In genomic region chr4:32251005-32251365, GRCm38 (mm10) we compare ENCODE assay signal across 8 mouse cellular contexts. TPM values are rescaled to one million over a fixed set of nuclear protein-coding genes. Genes with fewer than 3 reads are reported as not detected.
A peak's percentile ranks its signal among the peaks of the same experiment; 100 is the strongest.
DNase-seq lines count a peak whose midpoint lies in the region; ATAC-seq and TF ChIP-seq lines count a peak whose summit lies in the region.

No protein-coding gene starts in this region.

- H3K4me3 ChIP-seq in forebrain, postnatal 0 days (ENCODE audit: low read depth, low read length), result peak overlapping the region; percentile 7; the same call in 1 of the 2 replicates
- H3K4me3 ChIP-seq in hindbrain, embryonic 16.5 days (ENCODE audit: low read length), result no peak overlapping the region; the same call in 1 of the 2 replicates
- H3K4me3 ChIP-seq in liver, embryonic 14.5 days (ENCODE audit: insufficient read depth in 1 of 2, low read depth in 2 of 2, low read length in 2 of 2), result peak overlapping the region; percentile 46 to 51; a peak in 3 of 4 replicates
- H3K4me3 ChIP-seq in myocyte, result peak overlapping the region; percentile 34

- WGBS in forebrain, postnatal 0 days, result 5% methylated on average over 8 of the region's 8 CpGs
- WGBS in hindbrain, embryonic 16.5 days, result 3% methylated on average over 8 of the region's 8 CpGs
- 3% methylated on average over 8 of the region's 8 CpGs for WGBS in liver, embryonic 14.5 days (ENCODE audit: insufficient replicate concordance)

- no peak for TF ChIP-seq POLR2A in brain, embryonic 14.5 days (IDR thresholded peaks at IDR 0.05; ENCODE audit: borderline replicate concordance, extremely low read depth, insufficient read depth, insufficient read length, poor library complexity, severe bottlenecking)
- peak; percentile 41 for TF ChIP-seq POLR2A in myocyte (IDR thresholded peaks at IDR 0.05; ENCODE audit: insufficient read length, low read depth)

- peaks cover 36% of the 10 kb centered on the region for H3K4me1 ChIP-seq in forebrain, postnatal 0 days (ENCODE audit: insufficient read depth)
- H3K4me1 ChIP-seq in hindbrain, embryonic 16.5 days (ENCODE audit: control insufficient read depth, insufficient read depth, low read depth, low read length), result peaks cover 34% of the 10 kb centered on the region
- peaks cover 2 to 34% of the 10 kb centered on the region in 2 experiments; a peak in 3 of 4 replicates for H3K4me1 ChIP-seq in liver, embryonic 14.5 days (replicated peaks; ENCODE audit: control insufficient read depth in 2 of 2, insufficient read depth in 2 of 2, low read length in 1 of 2)

- peak; percentile 22 for DNase-seq in spleen, adult 12 weeks (ENCODE audit: low spot score)
- DNase-seq in spleen, postnatal 10 days (ENCODE audit: low spot score in 2 of 2), result no peak
- DNase-seq in brain, embryonic 14.5 days (ENCODE audit: low read depth), result peak; percentile 74
- DNase-seq in forebrain, postnatal 0 days, result peak; percentile 44
- DNase-seq in liver, embryonic 14.5 days (ENCODE audit: low read depth in 3 of 3, low spot score in 3 of 3), result no peak

- H3K79me2 ChIP-seq in myocyte (ENCODE audit: control insufficient read depth, insufficient read depth), result no peaks in the 10 kb centered on the region

- peak; percentile 64 for ATAC-seq in forebrain, postnatal 0 days
- peak; percentile 67 for ATAC-seq in hindbrain, embryonic 16.5 days
- peak; percentile 29; the same call in 1 of the 2 replicates for ATAC-seq in liver, embryonic 14.5 days (ENCODE audit: insufficient read depth)
- no peak for ATAC-seq in inflammation-experienced regulatory T-cells, adult 6 months

- peak overlapping the region; percentile 39 for H3K4me2 ChIP-seq in forebrain, postnatal 0 days (ENCODE audit: low read depth)
- H3K4me2 ChIP-seq in hindbrain, embryonic 16.5 days (ENCODE audit: low read length), result peak overlapping the region; percentile 53
- H3K4me2 ChIP-seq in liver, embryonic 14.5 days (ENCODE audit: low read depth), result peak overlapping the region; percentile 73
- H3K4me2 ChIP-seq in myocyte (ENCODE audit: low read depth), result peak overlapping the region; percentile 99

- H3K36me3 ChIP-seq in forebrain, postnatal 0 days (ENCODE audit: insufficient read depth), result no peaks in the 10 kb centered on the region
- H3K36me3 ChIP-seq in hindbrain, embryonic 16.5 days (ENCODE audit: control insufficient read depth, insufficient read depth, low read length), result no peaks in the 10 kb centered on the region
- no peaks in the 10 kb centered on the region for H3K36me3 ChIP-seq in liver, embryonic 14.5 days (replicated peaks; ENCODE audit: control insufficient read depth, insufficient read depth, low read depth)
- H3K36me3 ChIP-seq in myocyte (ENCODE audit: control insufficient read depth, insufficient read depth), result no peaks in the 10 kb centered on the region

- no peak for TF ChIP-seq CTCF in brain, embryonic 14.5 days (IDR thresholded peaks at IDR 0.05; ENCODE audit: borderline replicate concordance, extremely low read depth, insufficient read depth, insufficient read length)
- TF ChIP-seq CTCF in forebrain, postnatal 0 days (IDR thresholded peaks at IDR 0.05; ENCODE audit: low read depth), result no peak
- TF ChIP-seq CTCF in liver, embryonic 14.5 days (IDR thresholded peaks at IDR 0.05; ENCODE audit: low read depth), result no peak

- H3K27ac ChIP-seq in forebrain, postnatal 0 days (ENCODE audit: low read depth, low read length), result peak overlapping the region; percentile 68
- H3K27ac ChIP-seq in hindbrain, embryonic 16.5 days (ENCODE audit: low read depth, low read length), result peak overlapping the region; percentile 75
- H3K27ac ChIP-seq in liver, embryonic 14.5 days, result no peak overlapping the region

- H3ac ChIP-seq in myocyte (ENCODE audit: control insufficient read depth, insufficient read length), result no peak overlapping the region

- peak overlapping the region; percentile 40; the same call in 1 of the 2 replicates for H3K9ac ChIP-seq in forebrain, postnatal 0 days
- peak overlapping the region; percentile 44 for H3K9ac ChIP-seq in hindbrain, embryonic 16.5 days (ENCODE audit: low read depth, low read length)
- peak overlapping the region; percentile 49; the same call in 1 of the 2 replicates for H3K9ac ChIP-seq in liver, embryonic 14.5 days (replicated peaks)

- no peaks in the 10 kb centered on the region for H3K9me3 ChIP-seq in forebrain, postnatal 0 days (ENCODE audit: low read length)
- H3K9me3 ChIP-seq in hindbrain, embryonic 16.5 days (ENCODE audit: control insufficient read depth, low read length), result no peaks in the 10 kb centered on the region
- H3K9me3 ChIP-seq in liver, embryonic 14.5 days (ENCODE audit: control insufficient read depth, low read length), result no peaks in the 10 kb centered on the region

- no peak for TF ChIP-seq EP300 in liver, embryonic 14.5 days (IDR thresholded peaks at IDR 0.05; ENCODE audit: low read depth)

- no peaks in the 10 kb centered on the region for H3K27me3 ChIP-seq in forebrain, postnatal 0 days (ENCODE audit: insufficient read depth, low read length)
- no peaks in the 10 kb centered on the region for H3K27me3 ChIP-seq in hindbrain, embryonic 16.5 days (replicated peaks; ENCODE audit: control insufficient read depth, insufficient read depth, low read length)
- H3K27me3 ChIP-seq in liver, embryonic 14.5 days (ENCODE audit: control insufficient read depth, insufficient read depth, low read length), result no peaks in the 10 kb centered on the region
- no peaks in the 10 kb centered on the region for H3K27me3 ChIP-seq in myocyte (ENCODE audit: control insufficient read depth, insufficient read depth, insufficient read length)

TF ChIP-seq in myocyte, 11 proteins besides CTCF, POLR2A, EP300 and RAD21:
- peak in 1 of 3 experiments; percentile 2 for TF ChIP-seq MYOD1 (IDR thresholded peaks at IDR 0.05; ENCODE audit: control insufficient read depth in 1 of 3, insufficient read length in 2 of 3, low read depth in 2 of 3)
- no peak for TF ChIP-seq REST (IDR thresholded peaks at IDR 0.05; ENCODE audit: insufficient read depth, insufficient read length)
TF ChIP-seq in myocyte: peak in this region for 1.

RNA-seq across cellular contexts. Expression of gene Bach2, which starts 12.4 kb away (rescaled TPM):
- 23.6 and 31.4 TPM in 2 replicates for polyA plus RNA-seq in brain, embryonic 14.5 days (2012; rRNA removed)
- total RNA-seq in forebrain, postnatal 0 days (2014; rRNA removed), result 16.2 and 19.0 TPM in 2 replicates
- polyA plus RNA-seq in forebrain, postnatal 0 days (2015; fragmentation: Nextera tagmentation; extraction: Ambion mirVana), result 9.1 and 16.0 TPM in 2 replicates
- polyA plus RNA-seq in hindbrain, embryonic 16.5 days (2015; fragmentation: Nextera tagmentation; extraction: Ambion mirVana), result 19.1 and 20.4 TPM in 2 replicates
- 0.41 and 0.45 TPM in 2 replicates for polyA plus RNA-seq in liver, embryonic 14.5 days (2012; rRNA removed)
- polyA plus RNA-seq in liver, embryonic 14.5 days (2014; fragmentation: Nextera tagmentation; extraction: Ambion mirVana), result 0.66 and 0.67 TPM in 2 replicates
- polyA plus RNA-seq in myocyte (2012; fragmentation: generic; extraction: Trizol), result 0.29 TPM
- 10 to 100 TPM in 2 of 3 experiments, 1 to 10 TPM in 1; 1.9 to 18.4 (median 14.6) TPM for polyA plus RNA-seq in inflammation-experienced regulatory T-cells, adult 6 months (2017; shearing (Covaris generic))

Comparison
In these comparisons a context has a peak if more than half of its experiments do, and no peak if none do; other contexts are left out.
1. DNase-seq: peak in spleen, adult 12 weeks (single experiment), brain, embryonic 14.5 days (single experiment) and forebrain, postnatal 0 days (single experiment); none in spleen, postnatal 10 days (0 of 2) and liver, embryonic 14.5 days (0 of 3).
2. H3K4me2 ChIP-seq: peak in every context shown above with its lines; median percentile 99 in myocyte; 73 in liver, embryonic 14.5 days; 53 in hindbrain, embryonic 16.5 days; 39 in forebrain, postnatal 0 days.
3. Peak in every context shown above with its lines, with median percentiles within 50 percentile points of each other: H3K9ac ChIP-seq.